Mouse (Mus musculus): ENCODE results near the gene Trip6.
"Not testable (repeated sequence)": the region's sequence is repeated elsewhere in the genome, so short reads cannot be mapped to it uniquely, and the experiment has no call there.

GRCm38 (mm10) chr5:137284411-137284810 lies 29.8 kb downstream of the Trip6 start:
- not testable (repeated sequence) for TF ChIP-seq POLR2A (IDR thresholded peaks at IDR 0.05; ENCODE audit: insufficient read length, low read depth); CEBPB (IDR thresholded peaks at IDR 0.05; ENCODE audit: insufficient read depth, poor library complexity, severe bottlenecking); MYOG (IDR thresholded peaks at IDR 0.05; ENCODE audit: control insufficient read depth in 1 of 3, insufficient read depth in 1 of 3, insufficient read length in 2 of 3, low read depth in 2 of 3)
